Mouse (Mus musculus): ENCODE results near the gene Wfdc9.
"Not testable (repeated sequence)": the region's sequence is repeated elsewhere in the genome, so short reads cannot be mapped to it uniquely, and the experiment has no call there.

The Wfdc9 gene

GRCm38 (mm10) chr2:164615386-164615785, 41.0 kb downstream of the Wfdc9 start:
- DNase-seq: no peak

DNA sequence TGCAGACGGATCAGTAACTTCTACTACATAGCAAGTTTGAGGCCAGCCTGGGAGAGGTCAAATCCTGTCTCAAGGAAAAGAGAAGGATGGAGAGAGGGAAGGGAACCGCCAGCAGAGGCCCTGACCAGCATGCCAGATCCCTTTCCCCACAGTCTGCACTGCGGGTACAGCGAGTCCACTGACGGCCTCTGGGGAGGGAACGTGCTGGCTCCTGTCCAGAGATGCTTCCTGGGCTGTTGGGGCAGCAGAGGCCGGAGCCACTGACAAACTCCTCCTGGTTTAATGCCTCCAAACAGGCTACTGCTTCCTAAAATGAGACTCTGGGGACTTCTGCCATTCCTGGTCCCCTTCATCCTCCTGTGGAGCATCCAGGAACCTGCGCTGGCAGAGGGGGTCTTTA, 42.9 kb downstream of the Wfdc9 start, which contains the start of the genes Wfdc6b and Wfdc8:
Gene Wfdc6b, plus strand, starts transcription at position 52 of the 400 bp plus-strand sequence.
Gene Wfdc8, minus strand, starts transcription at position 156 of the 400 bp plus-strand sequence.
- DNase-seq: not testable (repeated sequence)

- no peak for DNase-seq
Measured at GRCm38 (mm10) chr2:164608781-164609180, 47.6 kb downstream of the Wfdc9 start.

- no peak for DNase-seq
Measured at GRCm38 (mm10) chr2:164604411-164604810, 52.0 kb downstream of the Wfdc9 start.

GRCm38 (mm10) chr2:164603482-164603881, 52.9 kb downstream of the Wfdc9 start:
- DNase-seq: no peak

GRCm38 (mm10) chr2:164600179-164600578, 56.2 kb downstream of the Wfdc9 start:
- no peak for DNase-seq

Measured in cerebellum, adult 9-10 months (tissue).